Mouse (Mus musculus): ENCODE measurements around the gene Zscan21. TPM values are rescaled to one million over a fixed set of nuclear protein-coding genes. Genes with fewer than 3 reads are reported as not detected.
A peak's percentile ranks its signal among the peaks of the same experiment; 100 is the strongest.

Zscan21 gene
- total RNA-seq (2021) (10 to 100 TPM; 10.1 to 11.7 TPM), polyA plus RNA-seq (2012; rRNA removed) (5.9 and 9.4 TPM in 2 replicates)
- long read RNA-seq, partial matches to known transcripts, result 0 of 13 reads
- long read RNA-seq, other reads (novel, unspliced or antisense), result 1 of 13 reads

DNA sequence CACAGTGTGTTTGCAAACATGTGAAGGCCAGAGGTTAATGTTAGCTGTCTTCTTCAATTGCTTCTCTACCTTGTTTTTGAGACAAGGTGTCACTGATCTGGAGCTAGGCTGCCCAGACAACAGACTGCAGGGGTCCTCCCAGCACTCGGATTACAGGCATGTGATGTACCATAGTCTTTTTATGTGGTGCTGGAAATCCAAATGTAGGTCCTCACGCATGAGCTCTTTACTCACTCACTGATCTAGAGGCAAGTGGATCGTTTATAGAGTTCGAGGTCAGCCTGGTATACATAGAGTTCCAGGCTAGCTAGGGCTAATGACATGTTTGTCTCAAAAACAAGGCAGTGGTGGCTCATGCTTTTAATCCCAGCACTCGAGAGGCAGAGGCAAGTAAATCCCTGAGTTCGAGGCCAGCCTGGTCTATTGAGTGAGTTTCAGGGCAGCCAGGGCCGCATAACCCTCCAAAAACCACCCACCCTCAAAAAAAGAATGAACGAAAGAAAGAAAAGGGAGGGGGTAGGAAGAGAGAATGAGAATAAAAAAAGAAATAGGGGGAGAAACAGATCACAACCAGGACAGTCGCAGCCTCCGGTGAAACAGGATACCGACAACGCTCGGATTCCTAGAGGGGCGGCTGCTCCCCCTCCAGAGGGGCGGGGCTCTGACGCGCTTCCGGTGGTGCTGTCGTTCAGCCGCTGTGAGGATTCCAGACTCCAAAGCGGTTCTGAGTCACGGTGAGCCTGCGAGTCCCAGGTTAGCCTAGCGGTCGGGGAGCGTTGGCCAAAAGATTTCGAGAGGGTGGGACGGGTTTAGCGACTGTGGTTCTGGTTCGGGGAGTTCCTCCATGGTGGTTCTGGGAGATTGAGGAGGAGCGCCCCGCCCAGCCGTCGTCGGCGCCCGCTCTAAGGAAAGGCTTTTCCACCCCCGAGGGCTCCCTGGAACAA lies at the start of gene Zscan21:
Gene Zscan21 (plus strand): TSS at position 649 of the 944 bp plus-strand sequence.
- Histone ChIP-seq H3K4me3 (peak within 1 kb of the TSS; percentile 50), H3K36me3 (ENCODE audit: control insufficient read depth, insufficient read depth, low read length) (peaks cover 5% of the 10 kb centered on the region), H3K4me1 (ENCODE audit: control insufficient read depth, insufficient read depth, low read length) (peaks cover 10% of the 10 kb centered on the region), H3K9ac (ENCODE audit: low read depth, low read length) (peak within 1 kb of the TSS; percentile 82), H3K27ac (peak within 1 kb of the TSS; percentile 89), H3K79me2 (replicated peaks; ENCODE audit: control insufficient read depth, insufficient read depth, low read length) (peaks cover 1% of the 10 kb centered on the region; the same call in 1 of the 2 replicates), H3K27me3 (ENCODE audit: control insufficient read depth, insufficient read depth, low read length) (no peaks in the 10 kb centered on the region)
- TF ChIP-seq EP300 (IDR thresholded peaks at IDR 0.05; ENCODE audit: insufficient read depth, low read depth, low read length), result peak; percentile 86
- peak; percentile 95 for TF ChIP-seq POLR2A (IDR thresholded peaks at IDR 0.05; ENCODE audit: insufficient read depth, low read depth, low read length)
- TF ChIP-seq CTCF (IDR thresholded peaks at IDR 0.05), result peak; percentile 49
- intact Hi-C loops (cut with DNase I), result loop anchor here (2.0 kb wide), 2 partner anchors 32 to 38 kb away; partner anchors contain the start of genes Zfp113 and Zkscan1
- DNase-seq, result peak; percentile 93 to 94
- WGBS, result 7% methylated on average over 38 of the region's 38 CpGs

DNA sequence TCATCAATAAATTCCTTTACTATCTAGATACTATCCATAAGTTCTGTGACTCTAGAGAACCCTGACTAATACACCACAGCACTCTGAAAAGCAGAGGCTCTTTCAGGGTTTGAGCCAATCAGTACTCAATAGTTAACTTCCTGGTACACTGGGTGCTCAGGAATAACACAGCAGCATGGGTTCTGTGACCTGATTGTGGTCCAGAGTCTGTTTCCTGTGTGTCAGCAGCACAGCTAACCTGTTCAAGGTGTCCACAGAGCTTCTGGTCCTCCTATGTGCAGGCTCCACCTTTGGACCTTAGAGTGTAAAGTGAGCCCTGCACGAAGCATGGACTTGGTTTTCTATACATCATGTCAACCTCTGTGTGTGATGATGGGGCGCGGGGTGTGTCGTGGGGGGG lies 42.9 kb upstream of the Zscan21 start:
- no peak overlapping the region for H3K9ac ChIP-seq (ENCODE audit: low read depth, low read length)
- no peaks in the 10 kb centered on the region for H3K27me3 ChIP-seq (ENCODE audit: control insufficient read depth, insufficient read depth, low read length)
- no peak overlapping the region for H3K4me3 ChIP-seq
- no peaks in the 10 kb centered on the region for H3K79me2 ChIP-seq (replicated peaks; ENCODE audit: control insufficient read depth, insufficient read depth, low read length)
- TF ChIP-seq EP300 (IDR thresholded peaks at IDR 0.05; ENCODE audit: insufficient read depth, low read depth, low read length) (no peak), POLR2A (IDR thresholded peaks at IDR 0.05; ENCODE audit: insufficient read depth, low read depth, low read length) (no peak), CTCF (IDR thresholded peaks at IDR 0.05) (no peak)
- no peaks in the 10 kb centered on the region for H3K36me3 ChIP-seq (ENCODE audit: control insufficient read depth, insufficient read depth, low read length)
- 82% methylated on average over 4 of the region's 4 CpGs for WGBS
- no peak overlapping the region for H3K27ac ChIP-seq
- intact Hi-C loops (cut with DNase I), result no loop called here
- no peak for DNase-seq
- H3K4me1 ChIP-seq (ENCODE audit: control insufficient read depth, insufficient read depth, low read length), result no peaks in the 10 kb centered on the region

DNA sequence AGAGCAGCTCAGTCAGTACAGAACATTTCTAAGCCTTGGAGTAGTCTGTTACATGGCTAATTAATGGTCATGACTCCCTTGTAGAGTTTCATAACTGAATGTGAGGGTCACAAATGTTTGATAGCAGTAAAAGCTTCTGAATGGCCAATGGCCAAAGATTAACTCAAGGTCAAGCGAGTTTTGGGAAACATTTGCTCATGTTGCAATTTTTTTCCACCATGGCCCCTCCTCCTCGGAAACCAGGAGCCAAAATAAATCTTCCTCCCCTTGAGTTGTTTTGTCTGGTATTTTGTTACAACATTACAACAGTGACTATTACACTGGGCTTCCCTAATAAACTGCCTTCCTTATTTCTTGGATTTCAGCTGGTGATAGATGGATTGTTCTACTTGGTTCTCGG lies 41.0 kb upstream of the Zscan21 start:
- DNase-seq, result no peak
- H3K79me2 ChIP-seq (replicated peaks; ENCODE audit: control insufficient read depth, insufficient read depth, low read length), result no peaks in the 10 kb centered on the region
- intact Hi-C loops (cut with DNase I), result no loop called here
- H3K9ac ChIP-seq (ENCODE audit: low read depth, low read length), result no peak overlapping the region
- WGBS, result 54% methylated on average over 3 of the region's 3 CpGs
- H3K27me3 ChIP-seq (ENCODE audit: control insufficient read depth, insufficient read depth, low read length), result no peaks in the 10 kb centered on the region
- TF ChIP-seq EP300 (IDR thresholded peaks at IDR 0.05; ENCODE audit: insufficient read depth, low read depth, low read length) (no peak), POLR2A (IDR thresholded peaks at IDR 0.05; ENCODE audit: insufficient read depth, low read depth, low read length) (no peak), CTCF (IDR thresholded peaks at IDR 0.05) (no peak)
- H3K4me3 ChIP-seq, result no peak overlapping the region
- H3K36me3 ChIP-seq (ENCODE audit: control insufficient read depth, insufficient read depth, low read length), result no peaks in the 10 kb centered on the region
- H3K27ac ChIP-seq, result no peak overlapping the region
- H3K4me1 ChIP-seq (ENCODE audit: control insufficient read depth, insufficient read depth, low read length), result no peaks in the 10 kb centered on the region

DNA sequence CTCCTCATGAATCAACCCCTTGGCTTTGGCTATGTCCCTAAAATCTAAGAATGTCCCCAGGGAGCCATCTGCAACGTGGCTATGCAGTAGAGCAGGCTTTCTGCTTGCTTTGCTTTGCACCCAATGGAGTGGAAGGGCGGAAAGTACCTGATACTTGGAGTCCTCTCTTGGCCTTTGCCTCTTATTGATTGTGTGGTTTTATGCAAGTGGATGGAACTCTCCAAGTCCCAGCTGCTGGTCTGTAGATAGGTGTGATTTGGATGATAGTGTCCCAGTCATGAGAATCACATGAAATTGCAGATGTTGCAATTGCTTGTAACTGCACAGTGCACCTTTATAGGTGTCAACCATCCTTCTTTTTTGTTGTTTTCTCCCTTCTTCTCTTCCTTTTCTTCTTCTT lies 40.6 kb upstream of the Zscan21 start:
- no peak for TF ChIP-seq POLR2A (IDR thresholded peaks at IDR 0.05; ENCODE audit: insufficient read depth, low read depth, low read length)
- no peak for DNase-seq
- no peak overlapping the region for H3K9ac ChIP-seq (ENCODE audit: low read depth, low read length)

DNA sequence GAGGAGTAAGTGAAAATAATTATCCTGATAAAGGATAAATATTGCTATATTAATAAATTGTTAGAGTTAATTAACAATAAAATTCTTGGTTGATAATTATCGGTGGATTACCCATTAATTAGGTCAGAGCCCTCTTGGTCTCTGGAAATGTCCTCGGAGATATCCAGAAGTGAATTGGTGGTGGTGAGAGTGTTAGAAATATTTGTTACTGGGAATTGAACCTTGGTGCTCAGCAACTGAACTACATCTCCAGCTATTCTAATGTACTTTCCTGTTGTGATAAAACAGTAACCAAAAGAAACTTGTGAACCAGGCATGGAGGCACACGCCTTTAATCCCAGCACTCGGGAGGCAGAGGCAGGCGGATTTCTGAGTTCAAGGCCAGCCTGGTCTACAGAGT lies 36.2 kb upstream of the Zscan21 start:
- no peaks in the 10 kb centered on the region for H3K27me3 ChIP-seq (ENCODE audit: control insufficient read depth, insufficient read depth, low read length)
- intact Hi-C loops (cut with DNase I), result no loop called here
- no peaks in the 10 kb centered on the region for H3K36me3 ChIP-seq (ENCODE audit: control insufficient read depth, insufficient read depth, low read length)
- no peak for DNase-seq
- TF ChIP-seq POLR2A (IDR thresholded peaks at IDR 0.05; ENCODE audit: insufficient read depth, low read depth, low read length) (no peak), CTCF (IDR thresholded peaks at IDR 0.05) (no peak), EP300 (IDR thresholded peaks at IDR 0.05; ENCODE audit: insufficient read depth, low read depth, low read length) (no peak)
- H3K9ac ChIP-seq (ENCODE audit: low read depth, low read length), result no peak overlapping the region
- H3K27ac ChIP-seq, result no peak overlapping the region
- H3K4me1 ChIP-seq (ENCODE audit: control insufficient read depth, insufficient read depth, low read length), result 0 out of 2 replicates have a peak, but pooled peaks cover 1% of the 10 kb centered on the region
- no peak overlapping the region for H3K4me3 ChIP-seq
- no peaks in the 10 kb centered on the region; the same call in none of the 2 replicates for H3K79me2 ChIP-seq (replicated peaks; ENCODE audit: control insufficient read depth, insufficient read depth, low read length)
- WGBS, result 77% methylated on average over 5 of the region's 5 CpGs

More for the DNA sequence above, 40.6 kb upstream of the Zscan21 start:
- 62% methylated on average over 2 of the region's 2 CpGs for WGBS
- intact Hi-C loops (cut with DNase I), result no loop called here
- no peaks in the 10 kb centered on the region for H3K36me3 ChIP-seq (ENCODE audit: control insufficient read depth, insufficient read depth, low read length)
- no peak overlapping the region for H3K4me3 ChIP-seq
- no peaks in the 10 kb centered on the region for H3K27me3 ChIP-seq (ENCODE audit: control insufficient read depth, insufficient read depth, low read length)
- H3K27ac ChIP-seq, result no peak overlapping the region
- no peaks in the 10 kb centered on the region for H3K79me2 ChIP-seq (replicated peaks; ENCODE audit: control insufficient read depth, insufficient read depth, low read length)
- no peaks in the 10 kb centered on the region for H3K4me1 ChIP-seq (ENCODE audit: control insufficient read depth, insufficient read depth, low read length)

DNA sequence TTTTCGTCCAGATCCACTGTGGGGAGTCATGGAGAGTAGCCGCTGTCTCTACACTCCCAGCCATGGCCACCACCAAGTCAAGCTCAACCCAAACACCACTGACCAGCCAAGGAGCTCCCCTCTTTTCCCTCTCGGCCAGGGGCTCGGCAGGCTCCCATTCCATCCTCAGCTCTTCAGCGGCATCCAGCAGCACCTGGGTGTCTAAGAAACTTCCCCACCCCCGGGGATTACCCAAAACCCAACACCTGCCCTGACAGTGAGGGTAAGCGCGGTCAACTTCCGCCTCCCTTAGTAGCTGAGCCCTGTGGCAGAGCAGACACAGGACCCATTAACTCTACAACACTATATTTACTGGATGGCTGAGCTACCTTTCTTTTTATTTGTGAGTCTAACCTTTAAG lies 35.3 kb upstream of the Zscan21 start:
- Histone ChIP-seq H3K27me3 (ENCODE audit: control insufficient read depth, insufficient read depth, low read length) (no peaks in the 10 kb centered on the region), H3K36me3 (ENCODE audit: control insufficient read depth, insufficient read depth, low read length) (peaks cover 2% of the 10 kb centered on the region), H3K9ac (ENCODE audit: low read depth, low read length) (no peak overlapping the region), H3K4me3 (no peak overlapping the region), H3K4me1 (ENCODE audit: control insufficient read depth, insufficient read depth, low read length) (peaks cover 4% of the 10 kb centered on the region), H3K27ac (no peak overlapping the region), H3K79me2 (replicated peaks; ENCODE audit: control insufficient read depth, insufficient read depth, low read length) (peaks cover 1% of the 10 kb centered on the region)
- TF ChIP-seq POLR2A (IDR thresholded peaks at IDR 0.05; ENCODE audit: insufficient read depth, low read depth, low read length) (no peak), EP300 (IDR thresholded peaks at IDR 0.05; ENCODE audit: insufficient read depth, low read depth, low read length) (no peak), CTCF (IDR thresholded peaks at IDR 0.05) (no peak)
- WGBS, result 83% methylated on average over 9 of the region's 9 CpGs
- intact Hi-C loops (cut with DNase I), result no loop called here
- DNase-seq, result no peak

All from heart, adult 2 months (tissue).